Mouse (Mus musculus) ES-E14 (cell line): ENCODE measurements at regions not wholly inside any gene's neighbourhood (a gene's known extent, or its start where the extent isn't known, plus 50 kb on each side); places are given as distances from the start of the nearest gene placed in this dataset.

Experiments used
- DNase-seq: peaks from one replicate; pipeline ENCODE4 v3.0.0-alpha.2; 2013; ENCODE audit warnings: low read depth, low spot score
- H3K27ac ChIP-seq: 2 replicates; pipeline ENCODE4 v1.5.1; 2012; ENCODE audit warnings: low read depth, mild to moderate bottlenecking, low read length, moderate library complexity, mixed read lengths; ENCODE audit not compliant: poor library complexity, insufficient read depth, severe bottlenecking
- H3K36me3 ChIP-seq: 2 replicates; pipeline ENCODE4 v1.6.1; 2012; ENCODE audit warnings: mild to moderate bottlenecking, low read length, moderate library complexity, mixed read lengths; ENCODE audit not compliant: control insufficient read depth, poor library complexity, insufficient read depth, severe bottlenecking
- H3K4me1 ChIP-seq, 2 experiments: fragments of 150-350 bp in 1 of 2; sonication (generic) in 1 of 2; 2 replicates each; pipeline ENCODE4 v1.6.1; 2012; ENCODE audit warnings: low read length in 2 of 2, mild to moderate bottlenecking in 1 of 2, mixed read lengths in 1 of 2; ENCODE audit not compliant: control insufficient read depth in 2 of 2, insufficient read depth in 2 of 2, poor library complexity in 1 of 2
- H3K4me3 ChIP-seq, 2 experiments: fragments of 150-350 bp in 1 of 2; sonication (generic) in 1 of 2; 2 replicates each; pipeline ENCODE4 v1.5.1; 2012; ENCODE audit warnings: low read length in 2 of 2, low read depth in 1 of 2, mild to moderate bottlenecking in 1 of 2, mixed read lengths in 1 of 2; ENCODE audit not compliant: insufficient read depth in 1 of 2, poor library complexity in 1 of 2, severe bottlenecking in 1 of 2
- H3K9ac ChIP-seq: 2 replicates; pipeline ENCODE4 v1.6.1; 2012; ENCODE audit warnings: low read depth, mild to moderate bottlenecking, low read length, mixed read lengths; ENCODE audit not compliant: poor library complexity, insufficient read depth, severe bottlenecking
- H3K9me3 ChIP-seq: fragments of 150-350 bp; sonication (generic); 2 replicates; pipeline ENCODE4 v1.6.1; 2012; ENCODE audit warnings: low read depth, mild to moderate bottlenecking, low read length; ENCODE audit not compliant: control insufficient read depth, insufficient read depth
- CHD2 ChIP-seq: IDR thresholded peaks from 2 replicates; pipeline ENCODE4 v1.6.1; 2014; ENCODE audit warnings: mild to moderate bottlenecking, low read depth, low read length, inconsistent platforms
- HCFC1 ChIP-seq: IDR thresholded peaks from 2 replicates; pipeline ENCODE4 v1.6.1; 2012; ENCODE audit warnings: low read length, inconsistent platforms, borderline replicate concordance; ENCODE audit not compliant: insufficient read depth
- MAFK ChIP-seq: IDR thresholded peaks from 2 replicates; pipeline ENCODE4 v1.6.1; 2014; ENCODE audit warnings: mild to moderate bottlenecking, low read depth, low read length, inconsistent platforms; ENCODE audit not compliant: insufficient read depth
- ZC3H11A ChIP-seq: IDR thresholded peaks from 2 replicates; pipeline ENCODE4 v1.6.1; 2012; ENCODE audit warnings: low read depth, mild to moderate bottlenecking, inconsistent platforms, low read length, borderline replicate concordance
- ZNF384 ChIP-seq: IDR thresholded peaks from 2 replicates; pipeline ENCODE4 v1.6.1; 2012; ENCODE audit warnings: low read depth, low read length, inconsistent platforms
- in situ Hi-C, 2 experiments: fragments of 600-800 bp; cut with MboI; formaldehyde crosslinking; loops; one replicate each; pipeline ENCODE4 v1.15.1; 2025; ENCODE audit warnings: low sequenced_read_pairs in 2 of 2, inconsistent platforms in 1 of 2; ENCODE audit not compliant: unreplicated experiment in 2 of 2

- H3K9me3 ChIP-seq = no peaks in the 10 kb centered on the region
- no peak overlapping the region for H3K4me3 ChIP-seq
- H3K9ac ChIP-seq = no peak overlapping the region
- H3K36me3 ChIP-seq = no peaks in the 10 kb centered on the region
- H3K4me1 ChIP-seq = no peaks in the 10 kb centered on the region
- TF ChIP-seq MAFK (no peak), ZC3H11A (no peak), ZNF384 (no peak), CHD2 (no peak), HCFC1 (no peak)
- in situ Hi-C loops = no loop called here
- H3K27ac ChIP-seq = no peak overlapping the region
- DNase-seq = no peak
These were observed 62.7 kb upstream of the Grin2a start for GRCm38 (mm10) chr16:10058094-10058493.
